Mouse (Mus musculus) forebrain, embryonic 13.5 days (tissue): ENCODE measurements at regions not wholly inside any gene's neighbourhood (a gene's known extent, or its start where the extent isn't known, plus 50 kb on each side); places are given as distances from the start of the nearest gene placed in this dataset.
A peak's percentile ranks its signal among the peaks of the same experiment; 100 is the strongest.

Experiments used
- ATAC-seq: fragments of 200-750 bp; cut with Nextera tagmentation; 2 replicates; pipeline ENCODE4 v1.8.0; 2017
- H3K27ac ChIP-seq: fragments of 300-500 bp; sonication (generic); 2 replicates; pipeline ENCODE4 v1.5.1; 2015; ENCODE audit warnings: inconsistent platforms, mild to moderate bottlenecking, moderate library complexity
- H3K27me3 ChIP-seq: fragments of 300-500 bp; sonication (generic); 2 replicates; pipeline ENCODE4 v1.6.1; 2015; ENCODE audit warnings: mild to moderate bottlenecking, inconsistent platforms
- H3K36me3 ChIP-seq: fragments of 300-500 bp; sonication (generic); 2 replicates; pipeline ENCODE4 v1.6.1; 2015; ENCODE audit warnings: mild to moderate bottlenecking, inconsistent platforms; ENCODE audit not compliant: poor library complexity, severe bottlenecking
- H3K4me1 ChIP-seq: fragments of 300-500 bp; sonication (generic); 2 replicates; pipeline ENCODE4 v1.6.1; 2015; ENCODE audit warnings: inconsistent platforms
- H3K4me2 ChIP-seq: fragments of 300-500 bp; sonication (generic); 2 replicates; pipeline ENCODE4 v1.6.1; 2015; ENCODE audit warnings: inconsistent platforms, mild to moderate bottlenecking, moderate library complexity
- H3K4me3 ChIP-seq: fragments of 300-500 bp; sonication (generic); 2 replicates; pipeline ENCODE4 v1.5.1; 2015; ENCODE audit warnings: mild to moderate bottlenecking, inconsistent platforms
- H3K9ac ChIP-seq: fragments of 300-500 bp; sonication (generic); 2 replicates; pipeline ENCODE4 v1.6.1; 2015; ENCODE audit warnings: mild to moderate bottlenecking, inconsistent platforms
- H3K9me3 ChIP-seq: fragments of 300-500 bp; sonication (generic); replicated peaks from 2 replicates; pipeline ENCODE4 v1.6.1; 2016; ENCODE audit warnings: inconsistent platforms
- WGBS: fragments of 180-500 bp; shearing (Covaris S2); methylation state at CpG from one replicate; pipeline ENCODE4 v1.1.7; 2015; 5-methylcytosine and 5-hydroxymethylcytosine counted together

GRCm38 (mm10) chr1:56289748-56290147 is 347.5 kb downstream of the Hsfy2 start:
- Histone ChIP-seq H3K27me3 (no peaks in the 10 kb centered on the region), H3K36me3 (no peaks in the 10 kb centered on the region), H3K9me3 (no peaks in the 10 kb centered on the region), H3K4me2 (no peak overlapping the region), H3K9ac (no peak overlapping the region), H3K4me3 (no peak overlapping the region), H3K27ac (no peak overlapping the region), H3K4me1 (peaks cover 5% of the 10 kb centered on the region; the same call in 1 of the 2 replicates)
- WGBS = 71% methylated on average over 1 of the region's 1 CpGs
- peak; percentile 59 for ATAC-seq

- H3K9ac ChIP-seq = no peak overlapping the region
- no peak for ATAC-seq
- H3K4me3 ChIP-seq = no peak overlapping the region
- no peaks in the 10 kb centered on the region for H3K36me3 ChIP-seq
- no peak overlapping the region for H3K4me2 ChIP-seq
- H3K9me3 ChIP-seq = no peaks in the 10 kb centered on the region
- peaks cover 5% of the 10 kb centered on the region; the same call in 1 of the 2 replicates for H3K4me1 ChIP-seq
- 79% methylated on average over 12 of the region's 12 CpGs for WGBS
- H3K27ac ChIP-seq = no peak overlapping the region
- no peaks in the 10 kb centered on the region for H3K27me3 ChIP-seq
These were observed 350.7 kb downstream of the Hsfy2 start for GRCm38 (mm10) chr1:56286386-56287045.

GRCm38 (mm10) chr1:56261708-56262107 is 375.5 kb downstream of the Hsfy2 start:
- Histone ChIP-seq H3K4me3 (no peak overlapping the region), H3K36me3 (no peaks in the 10 kb centered on the region), H3K27me3 (no peaks in the 10 kb centered on the region), H3K4me1 (no peaks in the 10 kb centered on the region), H3K9me3 (no peaks in the 10 kb centered on the region), H3K27ac (no peak overlapping the region), H3K4me2 (no peak overlapping the region), H3K9ac (no peak overlapping the region)
- no peak for ATAC-seq
- 64% methylated on average over 2 of the region's 2 CpGs for WGBS

- Histone ChIP-seq H3K27me3 (no peaks in the 10 kb centered on the region), H3K4me3 (no peak overlapping the region), H3K9ac (no peak overlapping the region), H3K4me2 (no peak overlapping the region), H3K4me1 (no peaks in the 10 kb centered on the region), H3K9me3 (no peaks in the 10 kb centered on the region), H3K27ac (no peak overlapping the region), H3K36me3 (no peaks in the 10 kb centered on the region)
- 89% methylated on average over 2 of the region's 2 CpGs for WGBS
- ATAC-seq = no peak
These were observed 376.5 kb downstream of the Hsfy2 start for GRCm38 (mm10) chr1:56260759-56261158.

- no peak overlapping the region for H3K4me2 ChIP-seq
- peak; percentile 66; the same call in 1 of the 2 replicates for ATAC-seq
- WGBS = 88% methylated on average over 5 of the region's 5 CpGs
- H3K4me1 ChIP-seq = no peaks in the 10 kb centered on the region
- H3K36me3 ChIP-seq = no peaks in the 10 kb centered on the region
- no peak overlapping the region for H3K27ac ChIP-seq
- H3K9me3 ChIP-seq = no peaks in the 10 kb centered on the region
- H3K9ac ChIP-seq = no peak overlapping the region
- H3K27me3 ChIP-seq = no peaks in the 10 kb centered on the region
- no peak overlapping the region for H3K4me3 ChIP-seq
These were observed 380.3 kb downstream of the Hsfy2 start for GRCm38 (mm10) chr1:56256839-56257490.

- no peaks in the 10 kb centered on the region for H3K9me3 ChIP-seq
- H3K27me3 ChIP-seq = no peaks in the 10 kb centered on the region
- ATAC-seq = peak; percentile 38; the same call in 1 of the 2 replicates
- H3K4me3 ChIP-seq = no peak overlapping the region
- H3K9ac ChIP-seq = no peak overlapping the region
- no peak overlapping the region for H3K4me2 ChIP-seq
- H3K27ac ChIP-seq = no peak overlapping the region
- no peaks in the 10 kb centered on the region for H3K4me1 ChIP-seq
- no peaks in the 10 kb centered on the region for H3K36me3 ChIP-seq
- WGBS = 88% methylated on average over 6 of the region's 6 CpGs
These were observed 397.5 kb downstream of the Hsfy2 start for GRCm38 (mm10) chr1:56239686-56240085.

GRCm38 (mm10) chr1:56226314-56227008 is 410.8 kb downstream of the Hsfy2 start:
- 82% methylated on average over 7 of the region's 7 CpGs for WGBS
- no peak overlapping the region for H3K9ac ChIP-seq

GRCm38 (mm10) chr1:56219700-56220099 is 417.5 kb downstream of the Hsfy2 start:
- no peak overlapping the region for H3K4me2 ChIP-seq
- H3K9ac ChIP-seq = no peak overlapping the region
- ATAC-seq = no peak
- no peak overlapping the region for H3K4me3 ChIP-seq
- H3K9me3 ChIP-seq = no peaks in the 10 kb centered on the region
- H3K27ac ChIP-seq = no peak overlapping the region
- H3K27me3 ChIP-seq = no peaks in the 10 kb centered on the region
- WGBS = 85% methylated on average over 2 of the region's 2 CpGs
- no peaks in the 10 kb centered on the region for H3K36me3 ChIP-seq
- no peaks in the 10 kb centered on the region for H3K4me1 ChIP-seq

More at GRCm38 (mm10) chr1:56226314-56227008, 410.8 kb downstream of the Hsfy2 start:
- Histone ChIP-seq H3K27ac (no peak overlapping the region), H3K9me3 (no peaks in the 10 kb centered on the region), H3K36me3 (no peaks in the 10 kb centered on the region), H3K4me1 (no peaks in the 10 kb centered on the region), H3K27me3 (no peaks in the 10 kb centered on the region), H3K4me3 (no peak overlapping the region), H3K4me2 (no peak overlapping the region)
- ATAC-seq = peak; percentile 53

GRCm38 (mm10) chr1:56210712-56211371 is 426.4 kb downstream of the Hsfy2 start:
- no peak overlapping the region for H3K27ac ChIP-seq
- H3K9me3 ChIP-seq = no peaks in the 10 kb centered on the region
- H3K4me3 ChIP-seq = no peak overlapping the region
- no peak overlapping the region for H3K4me2 ChIP-seq
- no peak for ATAC-seq
- H3K27me3 ChIP-seq = no peaks in the 10 kb centered on the region
- no peaks in the 10 kb centered on the region for H3K36me3 ChIP-seq
- no peaks in the 10 kb centered on the region for H3K4me1 ChIP-seq
- no peak overlapping the region for H3K9ac ChIP-seq
- WGBS = 88% methylated on average over 13 of the region's 13 CpGs

GRCm38 (mm10) chr1:56206615-56207267 is 430.5 kb downstream of the Hsfy2 start:
- no peak overlapping the region for H3K4me3 ChIP-seq
- H3K9ac ChIP-seq = no peak overlapping the region
- no peak overlapping the region for H3K4me2 ChIP-seq
- H3K36me3 ChIP-seq = no peaks in the 10 kb centered on the region
- no peak overlapping the region for H3K27ac ChIP-seq
- WGBS = 94% methylated on average over 10 of the region's 10 CpGs
- H3K9me3 ChIP-seq = no peaks in the 10 kb centered on the region
- H3K4me1 ChIP-seq = no peaks in the 10 kb centered on the region
- no peaks in the 10 kb centered on the region for H3K27me3 ChIP-seq
- no peak for ATAC-seq

GRCm38 (mm10) chr1:56195224-56195623 is 442.0 kb downstream of the Hsfy2 start:
- 93% methylated on average over 2 of the region's 2 CpGs for WGBS
- H3K9ac ChIP-seq = no peak overlapping the region

More at GRCm38 (mm10) chr1:56195224-56195623, 442.0 kb downstream of the Hsfy2 start:
- Histone ChIP-seq H3K27ac (no peak overlapping the region), H3K27me3 (no peaks in the 10 kb centered on the region), H3K4me3 (no peak overlapping the region), H3K9me3 (no peaks in the 10 kb centered on the region), H3K36me3 (no peaks in the 10 kb centered on the region), H3K4me2 (no peak overlapping the region), H3K4me1 (no peaks in the 10 kb centered on the region)
- ATAC-seq = no peak
